Mouse (Mus musculus) MEL (cell line): ENCODE measurements at regions not wholly inside any gene's neighbourhood (a gene's known extent, or its start where the extent isn't known, plus 50 kb on each side); places are given as distances from the start of the nearest gene placed in this dataset.
"Not testable (repeated sequence)": the region's sequence is repeated elsewhere in the genome, so short reads cannot be mapped to it uniquely, and the experiment has no call there.

Experiments
- CTCF ChIP-seq, 3 experiments: IDR thresholded peaks in 2 of 3; conservative IDR thresholded peaks in 1 of 3; 2 replicates each; pipeline ENCODE4 v1.5.1; 2011 to 2012; ENCODE audit warnings: low read length in 3 of 3, low read depth in 2 of 3, mild to moderate bottlenecking in 2 of 3, improper control_type of control experiment in 1 of 3, inconsistent platforms in 1 of 3, mixed read lengths in 1 of 3, moderate library complexity in 1 of 3; ENCODE audit not compliant: control insufficient read depth in 1 of 3, insufficient read depth in 1 of 3, poor library complexity in 1 of 3, severe bottlenecking in 1 of 3
- E2F4 ChIP-seq: IDR thresholded peaks from 2 replicates; pipeline ENCODE4 v1.6.1; 2011; ENCODE audit warnings: low read depth, low read length, improper control_type of control experiment, borderline replicate concordance
- EP300 ChIP-seq, 2 experiments: IDR thresholded peaks; 2 replicates each; pipeline ENCODE4 v1.6.1; 2011; ENCODE audit warnings: improper control_type of control experiment in 2 of 2, low read length in 2 of 2, low read depth in 1 of 2, mild to moderate bottlenecking in 1 of 2
- GATA1 ChIP-seq: IDR thresholded peaks from 2 replicates; pipeline ENCODE4 v1.6.1; 2011; ENCODE audit warnings: low read depth, low read length, improper control_type of control experiment
- KAT2A ChIP-seq: conservative IDR thresholded peaks from 2 replicates; pipeline ENCODE4 v1.6.1; 2012; ENCODE audit warnings: low read depth, low read length, improper control_type of control experiment, inconsistent platforms
- MAX ChIP-seq: IDR thresholded peaks from 2 replicates; pipeline ENCODE4 v1.6.1; 2011; ENCODE audit warnings: low read length, improper control_type of control experiment
- MEF2A ChIP-seq: IDR thresholded peaks from 2 replicates; pipeline ENCODE4 v1.6.1; 2014; ENCODE audit warnings: low read depth, mild to moderate bottlenecking, inconsistent platforms, low read length, improper control_type of control experiment; ENCODE audit not compliant: poor library complexity, insufficient replicate concordance, severe bottlenecking; ENCODE audit errors: extremely low read depth
- POLR2A ChIP-seq, 2 experiments: IDR thresholded peaks; 2 replicates each; pipeline ENCODE4 v1.6.1; 2011 to 2012; ENCODE audit warnings: low read length in 2 of 2, mild to moderate bottlenecking in 2 of 2, control low read depth in 1 of 2, improper control_type of control experiment in 1 of 2, low read depth in 1 of 2, moderate library complexity in 1 of 2; ENCODE audit not compliant: control insufficient read depth in 1 of 2, insufficient read depth in 1 of 2, poor library complexity in 1 of 2
- RCOR1 ChIP-seq: IDR thresholded peaks from 2 replicates; pipeline ENCODE4 v1.6.1; 2012; ENCODE audit warnings: low read depth, mild to moderate bottlenecking, inconsistent platforms, low read length, improper control_type of control experiment
- SMC3 ChIP-seq: IDR thresholded peaks from 2 replicates; pipeline ENCODE4 v1.6.1; 2011; ENCODE audit warnings: low read depth, low read length, improper control_type of control experiment
- TAL1 ChIP-seq: IDR thresholded peaks from 2 replicates; pipeline ENCODE4 v1.6.1; 2012; ENCODE audit warnings: mild to moderate bottlenecking, inconsistent platforms, low read length, moderate library complexity, mixed read lengths
- TCF12 ChIP-seq: IDR thresholded peaks from 2 replicates; pipeline ENCODE4 v1.6.1; 2014; ENCODE audit warnings: low read depth, mild to moderate bottlenecking, inconsistent platforms, low read length, improper control_type of control experiment, moderate library complexity
- ZC3H11A ChIP-seq: IDR thresholded peaks from 2 replicates; pipeline ENCODE4 v1.6.1; 2012; ENCODE audit warnings: low read depth, mild to moderate bottlenecking, inconsistent platforms, low read length, improper control_type of control experiment
- ZNF384 ChIP-seq: IDR thresholded peaks from 2 replicates; pipeline ENCODE4 v1.6.1; 2012; ENCODE audit warnings: low read depth, mild to moderate bottlenecking, inconsistent platforms, low read length, improper control_type of control experiment

DNA sequence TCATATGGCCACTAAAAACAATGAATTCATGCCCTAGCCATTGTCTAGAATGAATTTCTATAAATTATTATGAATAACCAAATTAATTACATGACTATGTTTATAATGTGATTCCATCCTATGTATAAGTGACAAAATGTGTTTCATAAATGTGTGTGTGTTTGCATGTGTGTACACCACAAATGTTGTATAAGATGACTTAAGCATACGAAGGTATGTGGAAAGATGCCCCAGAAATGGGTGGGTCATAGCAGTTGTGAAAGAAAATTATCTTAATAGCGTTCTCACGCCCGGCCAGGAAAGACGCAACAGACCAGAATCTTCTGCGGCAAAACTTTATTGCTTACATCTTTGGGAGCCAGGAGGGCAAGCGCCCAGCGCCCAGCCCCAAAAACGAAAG lies 61.5 kb upstream of the Fam78b start:
- not testable (repeated sequence) for TF ChIP-seq GATA1; MEF2A; SMC3; ZC3H11A; POLR2A (IDR thresholded peaks at IDR 0.05; ENCODE audit: control insufficient read depth in 1 of 2, insufficient read depth in 1 of 2, low read depth in 1 of 2, low read length in 2 of 2, poor library complexity in 1 of 2); TCF12; KAT2A; CTCF (IDR thresholded peaks at IDR 0.05 in 2 of 3, conservative IDR thresholded peaks at IDR 0.05 in 1 of 3; ENCODE audit: control insufficient read depth in 1 of 3, insufficient read depth in 1 of 3, low read depth in 2 of 3, low read length in 3 of 3, poor library complexity in 1 of 3, severe bottlenecking in 1 of 3); TAL1; E2F4; RCOR1; EP300 (IDR thresholded peaks at IDR 0.05; ENCODE audit: low read depth in 1 of 2, low read length in 2 of 2); ZNF384; MAX
